Comparison of ENCODE assay signal across 7 mouse cellular contexts in genomic region chr17:25014841-25015570, GRCm38 (mm10). TPM values are rescaled to one million over a fixed set of nuclear protein-coding genes. Genes with fewer than 3 reads are reported as not detected.
A peak's percentile ranks its signal among the peaks of the same experiment; 100 is the strongest.
DNase-seq lines count a peak whose midpoint lies in the region; ATAC-seq and TF ChIP-seq lines count a peak whose summit lies in the region.

No protein-coding gene starts in this region.

- no peaks in the 10 kb centered on the region for H3K9me3 ChIP-seq in forebrain, embryonic 14.5 days (replicated peaks; ENCODE audit: control insufficient read depth, low read length)

- peak; percentile 10; the same call in 1 of the 2 replicates for ATAC-seq in forebrain, embryonic 14.5 days

- peak overlapping the region; percentile 44 for H3K27ac ChIP-seq in bone marrow macrophage, adult 2 months (ENCODE audit: insufficient read depth, low read depth, low read length)
- H3K27ac ChIP-seq in forebrain, embryonic 14.5 days (ENCODE audit: low read depth, low read length): peak overlapping the region; percentile 80

- DNase-seq in NIH3T3 (ENCODE audit: low read depth): peak; percentile 41
- DNase-seq in forebrain, embryonic 14.5 days (ENCODE audit: low spot score): peak; percentile 10
- peak; percentile 9 for DNase-seq in heart, postnatal 25 days (ENCODE audit: low spot score)
- DNase-seq in layer of hippocampus, adult 8-10 months (ENCODE audit: low spot score in 2 of 2): peak; percentile 23 to 31
- peak; percentile 39 for DNase-seq in lung, postnatal 25 days (ENCODE audit: low spot score)
- DNase-seq in right cerebral cortex, postnatal 4 days: peak; percentile 38

- TF ChIP-seq POLR2A in bone marrow macrophage, adult 2 months (IDR thresholded peaks at IDR 0.05; ENCODE audit: borderline replicate concordance, low read depth, low read length): no peak

- TF ChIP-seq CTCF in bone marrow macrophage, adult 2 months (IDR thresholded peaks at IDR 0.05; ENCODE audit: low read depth, low read length): no peak

- peaks cover 26% of the 10 kb centered on the region for H3K36me3 ChIP-seq in forebrain, embryonic 14.5 days (ENCODE audit: control insufficient read depth, insufficient read depth, low read length)

- H3K4me1 ChIP-seq in bone marrow macrophage, adult 2 months (ENCODE audit: control insufficient read depth, insufficient read depth, low read length): peaks cover 11% of the 10 kb centered on the region
- H3K4me1 ChIP-seq in forebrain, embryonic 14.5 days (ENCODE audit: control insufficient read depth, insufficient read depth, low read length): peaks cover 15% of the 10 kb centered on the region

- no peaks in the 10 kb centered on the region for H3K27me3 ChIP-seq in forebrain, embryonic 14.5 days (replicated peaks; ENCODE audit: control insufficient read depth, insufficient read depth, low read length)

- intact Hi-C loops in heart, postnatal 25 days (cut with DNase I): loop anchor here (5.0 to 10.0 kb wide), 3 partner anchors 78 to 270 kb away; partner anchors contain the start of genes BC003965 and Mapk8ip3

- H3K4me2 ChIP-seq in forebrain, embryonic 14.5 days (ENCODE audit: low read length): peak overlapping the region; percentile 98

- under 1% methylated on average over 39 of the region's 39 CpGs for WGBS in forebrain, embryonic 14.5 days

- peak overlapping the region; percentile 85 for H3K4me3 ChIP-seq in bone marrow macrophage, adult 2 months (ENCODE audit: insufficient read depth, low read length)
- H3K4me3 ChIP-seq in forebrain, embryonic 14.5 days (ENCODE audit: low read depth, low read length): peak overlapping the region; percentile 98

- peak overlapping the region; percentile 94 for H3K9ac ChIP-seq in forebrain, embryonic 14.5 days (ENCODE audit: low read length)

RNA-seq across cellular contexts. Expression of gene Cramp1l, which starts 0.6 kb away (rescaled TPM):
- polyA plus RNA-seq in bone marrow macrophage, adult 2 months (2012; ENCODE audit: insufficient read depth, insufficient read length, missing spikeins): 16.0 and 17.3 TPM in 2 replicates
- 5.4 and 7.5 TPM in 2 replicates for polyA plus RNA-seq in forebrain, embryonic 14.5 days (2014; fragmentation: Nextera tagmentation; extraction: Ambion mirVana)
- total RNA-seq in heart, postnatal 25 days (2021): 10 to 100 TPM; 10.8 to 13.3 TPM
- 10 to 100 TPM; 25.2 to 28.6 (median 26.7) TPM for total RNA-seq in layer of hippocampus, adult 8-10 months (2022)

RNA-seq across cellular contexts. Expression of gene Ift140, which starts 0.9 kb away (rescaled TPM):
- polyA plus RNA-seq in bone marrow macrophage, adult 2 months (2012; ENCODE audit: insufficient read depth, insufficient read length, missing spikeins): 16.8 and 20.4 TPM in 2 replicates
- polyA plus RNA-seq in forebrain, embryonic 14.5 days (2014; fragmentation: Nextera tagmentation; extraction: Ambion mirVana): 16.1 and 20.4 TPM in 2 replicates
- 1 to 10 TPM; 4.9 to 6.6 TPM for total RNA-seq in heart, postnatal 25 days (2021)
- total RNA-seq in layer of hippocampus, adult 8-10 months (2022): 10 to 100 TPM; 22.1 to 25.1 (median 23.5) TPM

RNA-seq across cellular contexts. Expression of gene Jpt2, which starts 54.5 kb away (rescaled TPM):
- polyA plus RNA-seq in bone marrow macrophage, adult 2 months (2012; ENCODE audit: insufficient read depth, insufficient read length, missing spikeins): 35.7 and 42.4 TPM in 2 replicates
- polyA plus RNA-seq in forebrain, embryonic 14.5 days (2014; fragmentation: Nextera tagmentation; extraction: Ambion mirVana): 73.4 and 81.1 TPM in 2 replicates
- total RNA-seq in heart, postnatal 25 days (2021): 1 to 10 TPM; 8.4 to 8.6 TPM
- total RNA-seq in layer of hippocampus, adult 8-10 months (2022): 1 to 10 TPM; 5.5 to 8.8 (median 7.9) TPM

Comparison
In these comparisons a context has a peak if more than half of its experiments do, and no peak if none do; other contexts are left out.
1. Peak in every context shown above with its lines: DNase-seq, ATAC-seq, H3K4me3 ChIP-seq and H3K27ac ChIP-seq.